Mouse (Mus musculus) limb, embryonic 14.5 days (tissue): ENCODE data around the gene Cenpp. TPM values are rescaled to one million over a fixed set of nuclear protein-coding genes. Genes with fewer than 3 reads are reported as not detected.
A peak's percentile ranks its signal among the peaks of the same experiment; 100 is the strongest.

Experiments
- ATAC-seq: fragments of 200-750 bp; cut with Nextera tagmentation; 2 replicates; pipeline ENCODE4 v1.8.0; 2017; ENCODE audit warnings: low read depth, moderate number of reproducible peaks, moderate TSS enrichment; ENCODE audit not compliant: low FRiP score
- DNase-seq: peaks from one replicate; pipeline ENCODE4 v3.0.0-alpha.2; 2015; ENCODE audit warnings: low spot score
- H3K27ac ChIP-seq: fragments of 300-500 bp; sonication (generic); replicated peaks from 2 replicates; pipeline ENCODE4 v1.5.1; 2014; ENCODE audit warnings: low read depth, mild to moderate bottlenecking, low read length, moderate library complexity, mixed read lengths
- H3K27me3 ChIP-seq: fragments of 300-500 bp; sonication (generic); 2 replicates; pipeline ENCODE4 v1.6.1; 2014; ENCODE audit warnings: low read length, mixed read lengths; ENCODE audit not compliant: control insufficient read depth, insufficient read depth
- H3K36me3 ChIP-seq: fragments of 300-500 bp; sonication (generic); 2 replicates; pipeline ENCODE4 v1.6.1; 2014; ENCODE audit warnings: mild to moderate bottlenecking, low read length, moderate library complexity, mixed read lengths; ENCODE audit not compliant: control insufficient read depth, insufficient read depth
- H3K4me1 ChIP-seq: fragments of 300-500 bp; sonication (generic); 2 replicates; pipeline ENCODE4 v1.6.1; 2014; ENCODE audit warnings: antibody characterized with exemption, low read length, mixed read lengths; ENCODE audit not compliant: control insufficient read depth, insufficient read depth
- H3K4me2 ChIP-seq: fragments of 300-500 bp; sonication (generic); replicated peaks from 2 replicates; pipeline ENCODE4 v1.6.1; 2014; ENCODE audit warnings: low read depth, mild to moderate bottlenecking, low read length, moderate library complexity; ENCODE audit not compliant: severe bottlenecking
- H3K4me3 ChIP-seq: fragments of 300-500 bp; sonication (generic); replicated peaks from 2 replicates; pipeline ENCODE4 v1.5.1; 2014; ENCODE audit warnings: low read length
- H3K9ac ChIP-seq: fragments of 300-500 bp; sonication (generic); 2 replicates; pipeline ENCODE4 v1.6.1; 2014; ENCODE audit warnings: mild to moderate bottlenecking, low read depth, low read length, moderate library complexity; ENCODE audit not compliant: severe bottlenecking
- H3K9me3 ChIP-seq: fragments of 300-500 bp; sonication (generic); 2 replicates; pipeline ENCODE4 v1.6.1; 2016; ENCODE audit warnings: low read length; ENCODE audit not compliant: control insufficient read depth
- POLR2A ChIP-seq: fragments of 200-500 bp; IDR thresholded peaks from 2 replicates; pipeline ENCODE4 v1.8.0; 2012; ENCODE audit warnings: inconsistent platforms, mild to moderate bottlenecking, moderate library complexity, borderline replicate concordance; ENCODE audit not compliant: insufficient read depth, insufficient read length; ENCODE audit errors: extremely low read depth
- WGBS: fragments of 180-500 bp; shearing (Covaris S2); extraction: QIAGEN DNeasy Blood & Tissue Kit; methylation state at CpG from one replicate; pipeline ENCODE4 v1.1.7; 2014; 5-methylcytosine and 5-hydroxymethylcytosine counted together
- polyA plus RNA-seq, 2 experiments: library from polyadenylated mRNA; depleted of rRNA in 1 of 2; stranded (reverse) in 1 of 2; unstranded in 1 of 2; fragments of >200 nt; fragmentation: Nextera tagmentation in 1 of 2; extraction: Ambion mirVana in 1 of 2; gene quantifications; 2 replicates each; pipeline versions ENCODE4 v1.2.1 to v1.2.3; 2012 to 2014

Gene Cenpp
- polyA plus RNA-seq, 2 experiments = 9.8 to 22.2 TPM

DNA sequence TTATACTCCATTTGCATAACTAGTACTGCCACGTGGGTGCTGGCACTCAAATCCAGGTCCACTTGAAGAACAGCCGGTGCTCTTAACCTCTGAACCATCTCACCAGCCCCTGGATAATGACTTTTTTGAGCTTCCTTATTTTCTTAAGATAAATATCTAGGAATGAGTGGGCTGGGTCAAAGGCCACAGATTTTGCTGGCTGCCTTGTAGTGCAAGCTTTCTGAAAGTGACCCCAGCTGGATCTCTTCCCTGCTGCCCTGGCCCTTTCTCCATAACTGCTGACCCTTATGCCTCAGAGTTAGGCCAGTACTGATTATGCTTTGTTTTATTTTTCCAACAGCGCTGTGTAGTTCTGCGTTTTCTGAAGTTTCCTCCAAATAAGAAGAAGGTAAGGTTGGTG, 222.1 kb downstream of the Cenpp start:
- TF ChIP-seq POLR2A = no peak
- H3K4me2 ChIP-seq = no peak overlapping the region
- WGBS = 83% methylated on average over 4 of the region's 4 CpGs

DNA sequence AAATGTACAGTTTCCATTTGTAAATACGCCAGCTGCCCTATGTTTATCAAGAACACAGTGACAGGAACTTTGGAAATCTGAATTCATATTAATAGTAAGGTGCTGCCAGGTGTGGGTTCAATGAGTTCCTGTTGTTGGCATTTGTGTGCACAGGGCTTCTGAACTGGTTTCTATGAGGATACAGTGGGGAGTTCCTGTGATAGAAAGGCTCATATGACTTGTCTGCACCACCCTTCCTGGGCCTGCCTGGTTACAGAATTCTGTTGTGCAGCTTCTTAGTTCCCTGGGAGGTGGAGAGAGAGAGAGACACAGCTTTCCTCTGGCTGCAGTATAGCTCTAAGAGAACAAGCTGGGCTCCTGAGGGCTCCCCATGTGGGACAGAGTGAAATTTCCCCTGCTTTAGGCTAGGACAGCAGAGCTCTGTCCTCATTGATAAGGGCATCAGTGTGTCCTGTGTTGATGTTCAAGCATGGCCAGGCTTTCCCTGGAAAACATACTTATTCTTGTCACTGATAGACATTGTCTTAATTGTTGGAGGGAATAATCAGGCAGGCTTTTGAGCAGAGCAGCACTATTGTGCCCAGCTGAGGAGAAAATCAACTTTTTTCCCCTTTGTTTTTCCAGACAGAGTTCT, 224.4 kb downstream of the Cenpp start:
- 91% methylated on average over 1 of the region's 1 CpGs for WGBS
- ATAC-seq (no peak), DNase-seq (no peak)
- H3K4me2 ChIP-seq = no peak overlapping the region
- H3K4me3 ChIP-seq = no peak overlapping the region
- no peak overlapping the region for H3K27ac ChIP-seq
- H3K9me3 ChIP-seq = no peaks in the 10 kb centered on the region
- no peaks in the 10 kb centered on the region for H3K27me3 ChIP-seq
- H3K9ac ChIP-seq = no peak overlapping the region
- TF ChIP-seq POLR2A = no peak
- no peaks in the 10 kb centered on the region for H3K4me1 ChIP-seq
- H3K36me3 ChIP-seq = peaks cover 12% of the 10 kb centered on the region

More for the DNA sequence above, 222.1 kb downstream of the Cenpp start:
- ATAC-seq (no peak), DNase-seq (no peak)
- H3K27me3 ChIP-seq = no peaks in the 10 kb centered on the region
- H3K36me3 ChIP-seq = peaks cover 32% of the 10 kb centered on the region
- no peaks in the 10 kb centered on the region for H3K9me3 ChIP-seq
- H3K4me1 ChIP-seq = no peaks in the 10 kb centered on the region
- no peak overlapping the region for H3K4me3 ChIP-seq
- no peak overlapping the region for H3K27ac ChIP-seq
- H3K9ac ChIP-seq = no peak overlapping the region

DNA sequence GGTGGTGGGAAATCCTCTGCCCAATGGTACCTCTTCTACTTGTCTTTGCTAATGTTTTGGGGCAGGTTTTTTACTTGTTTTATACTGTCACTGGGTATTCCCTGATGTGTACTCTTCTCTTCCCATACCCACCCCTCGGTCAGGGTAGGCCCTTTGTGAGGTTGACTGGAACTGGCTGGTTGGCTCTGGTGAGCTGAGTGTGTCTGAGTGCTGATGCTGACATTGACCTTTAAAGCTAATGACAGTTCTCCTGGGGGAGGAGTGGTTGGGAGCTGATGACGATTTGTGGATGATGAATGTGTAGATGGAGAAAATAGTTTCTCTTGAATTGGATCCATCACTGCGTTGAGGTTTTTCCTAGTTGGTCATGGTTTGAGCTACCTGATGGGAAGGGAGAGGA, 225.8 kb downstream of the Cenpp start:
- DNase-seq = no peak
- Histone ChIP-seq H3K36me3 (0 out of 2 replicates have a peak, but pooled peaks cover 5% of the 10 kb centered on the region), H3K4me3 (no peak overlapping the region), H3K4me1 (peaks cover 12% of the 10 kb centered on the region), H3K4me2 (no peak overlapping the region), H3K9ac (no peak overlapping the region), H3K27me3 (no peaks in the 10 kb centered on the region), H3K9me3 (no peaks in the 10 kb centered on the region), H3K27ac (no peak overlapping the region)
- WGBS = 79% methylated on average over 3 of the region's 3 CpGs
- ATAC-seq = no peak
- TF ChIP-seq POLR2A = no peak

DNA sequence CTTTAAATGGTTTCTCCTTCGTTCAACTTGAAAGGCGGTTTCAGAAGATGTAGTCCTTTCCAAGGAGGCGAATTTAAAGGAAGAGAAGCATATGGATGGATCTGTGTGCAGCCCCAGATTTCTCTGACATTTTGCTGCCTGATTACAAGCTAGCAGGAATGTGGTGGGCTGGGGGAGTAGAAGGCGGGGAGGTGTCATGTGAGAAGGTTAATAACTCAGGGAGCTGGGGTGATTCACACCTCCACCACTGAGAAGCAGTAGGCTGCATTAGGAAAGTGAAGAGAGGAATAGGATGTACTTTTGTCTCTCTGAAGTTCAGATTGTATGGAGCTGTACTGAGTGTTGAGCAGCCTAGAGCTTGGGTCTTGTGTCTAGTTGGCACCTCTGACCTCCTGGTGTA, 230.6 kb downstream of the Cenpp start:
- Histone ChIP-seq H3K36me3 (no peaks in the 10 kb centered on the region), H3K27me3 (no peaks in the 10 kb centered on the region), H3K27ac (no peak overlapping the region), H3K4me2 (peak overlapping the region; percentile 86), H3K9me3 (no peaks in the 10 kb centered on the region), H3K4me1 (peaks cover 16% of the 10 kb centered on the region), H3K9ac (peak overlapping the region; percentile 70), H3K4me3 (peak overlapping the region; percentile 89)
- DNase-seq (no peak), ATAC-seq (no peak)
- 21% methylated on average over 4 of the region's 4 CpGs for WGBS
- TF ChIP-seq POLR2A = no peak

DNA sequence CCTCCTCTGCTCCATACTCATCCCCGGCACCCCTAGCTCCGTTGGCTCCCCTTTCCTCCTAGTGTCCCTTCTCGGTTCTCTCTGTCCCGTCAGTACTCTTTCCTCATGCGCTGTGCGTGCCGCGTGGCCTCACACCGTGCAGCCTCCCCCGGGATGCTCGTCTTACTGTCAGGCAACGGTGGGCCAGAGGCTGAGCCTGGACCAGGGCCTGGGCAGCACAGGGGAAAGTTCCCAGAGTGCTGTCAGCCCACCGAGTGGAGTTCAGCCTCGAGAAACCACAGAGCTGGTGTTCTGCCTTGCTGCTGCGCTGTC, 231.0 kb downstream of the Cenpp start:
- 1% methylated on average over 15 of the region's 15 CpGs for WGBS
- Histone ChIP-seq H3K27me3 (no peaks in the 10 kb centered on the region), H3K4me3 (peak overlapping the region; percentile 89), H3K27ac (peak overlapping the region; percentile 39; the same call in 1 of the 2 replicates), H3K36me3 (no peaks in the 10 kb centered on the region), H3K4me2 (peak overlapping the region; percentile 86), H3K9me3 (no peaks in the 10 kb centered on the region), H3K4me1 (peaks cover 16% of the 10 kb centered on the region), H3K9ac (peak overlapping the region; percentile 70)
- DNase-seq (peak; percentile 3), ATAC-seq (peak; percentile 28; the same call in 1 of the 2 replicates)
- TF ChIP-seq POLR2A = no peak
